Mouse (Mus musculus) liver, embryonic 14.5 days (tissue): ENCODE measurements around the gene Wnt7b. TPM values are rescaled to one million over a fixed set of nuclear protein-coding genes. Genes with fewer than 3 reads are reported as not detected.

Experiments used
- ATAC-seq: fragments of 200-750 bp; cut with Nextera tagmentation; 2 replicates; pipeline ENCODE4 v1.8.0; 2017; ENCODE audit warnings: moderate number of reproducible peaks, mild to moderate bottlenecking, moderate library complexity; ENCODE audit not compliant: insufficient read depth
- DNase-seq, 3 experiments: peaks; one replicate each; pipeline ENCODE4 v3.0.0-alpha.2; 2012 to 2013; ENCODE audit warnings: low read depth in 3 of 3, low spot score in 3 of 3
- H3K27ac ChIP-seq: fragments of 300-500 bp; sonication (generic); 2 replicates; pipeline ENCODE4 v1.5.1; 2014; ENCODE audit warnings: moderate library complexity, mild to moderate bottlenecking, control low read depth, inconsistent platforms
- H3K27me3 ChIP-seq: fragments of 300-500 bp; sonication (generic); 2 replicates; pipeline ENCODE4 v1.6.1; 2014; ENCODE audit warnings: mild to moderate bottlenecking, low read length, moderate library complexity; ENCODE audit not compliant: control insufficient read depth, insufficient read depth
- H3K36me3 ChIP-seq: fragments of 300-500 bp; sonication (generic); replicated peaks from 2 replicates; pipeline ENCODE4 v1.6.1; 2014; ENCODE audit warnings: low read depth; ENCODE audit not compliant: control insufficient read depth, insufficient read depth
- H3K4me1 ChIP-seq, 2 experiments: fragments of 200-500 bp in 1 of 2; fragments of 300-500 bp in 1 of 2; sonication (generic) in 1 of 2; replicated peaks; 2 replicates each; pipeline ENCODE4 v1.6.1; 2012 to 2014; ENCODE audit warnings: antibody characterized with exemption in 1 of 2, inconsistent platforms in 1 of 2, low read length in 1 of 2; ENCODE audit not compliant: control insufficient read depth in 2 of 2, insufficient read depth in 2 of 2
- H3K4me2 ChIP-seq: fragments of 300-500 bp; sonication (generic); 2 replicates; pipeline ENCODE4 v1.6.1; 2014; ENCODE audit warnings: low read depth, mild to moderate bottlenecking, control low read depth, moderate library complexity
- H3K4me3 ChIP-seq, 2 experiments: fragments of 200-500 bp in 1 of 2; fragments of 300-500 bp in 1 of 2; sonication (generic) in 1 of 2; 2 replicates each; pipeline ENCODE4 v1.5.1; 2012 to 2014; ENCODE audit warnings: low read depth in 2 of 2, low read length in 2 of 2, mild to moderate bottlenecking in 2 of 2, control low read depth in 1 of 2, inconsistent platforms in 1 of 2, moderate library complexity in 1 of 2; ENCODE audit not compliant: insufficient read depth in 1 of 2
- H3K9ac ChIP-seq: fragments of 300-500 bp; sonication (generic); replicated peaks from 2 replicates; pipeline ENCODE4 v1.6.1; 2014; ENCODE audit warnings: mild to moderate bottlenecking, control low read depth, moderate library complexity
- H3K9me3 ChIP-seq: fragments of 300-500 bp; sonication (generic); 2 replicates; pipeline ENCODE4 v1.6.1; 2016; ENCODE audit warnings: low read length, mixed read lengths; ENCODE audit not compliant: control insufficient read depth
- CTCF ChIP-seq: IDR thresholded peaks from 2 replicates; pipeline ENCODE4 v1.5.1; 2016; ENCODE audit warnings: antibody characterized with exemption, low read depth, control low read depth
- EP300 ChIP-seq: IDR thresholded peaks from 2 replicates; pipeline ENCODE4 v1.6.1; 2016; ENCODE audit warnings: antibody characterized with exemption, low read depth
- WGBS: fragments of 180-500 bp; shearing (Covaris S2); extraction: QIAGEN DNeasy Blood & Tissue Kit; methylation state at CpG from one replicate; pipeline ENCODE4 v1.1.7; 2014; ENCODE audit not compliant: insufficient replicate concordance; 5-methylcytosine and 5-hydroxymethylcytosine counted together
- polyA plus RNA-seq, 2 experiments: library from polyadenylated mRNA; depleted of rRNA in 1 of 2; stranded (reverse) in 1 of 2; unstranded in 1 of 2; fragments of >200 nt; fragmentation: Nextera tagmentation in 1 of 2; extraction: Ambion mirVana in 1 of 2; gene quantifications; 2 replicates each; pipeline versions ENCODE4 v1.2.1 to v1.2.3; 2012 to 2014

Gene Wnt7b
- polyA plus RNA-seq, 2 experiments = 0.03 to 0.08 TPM

DNA sequence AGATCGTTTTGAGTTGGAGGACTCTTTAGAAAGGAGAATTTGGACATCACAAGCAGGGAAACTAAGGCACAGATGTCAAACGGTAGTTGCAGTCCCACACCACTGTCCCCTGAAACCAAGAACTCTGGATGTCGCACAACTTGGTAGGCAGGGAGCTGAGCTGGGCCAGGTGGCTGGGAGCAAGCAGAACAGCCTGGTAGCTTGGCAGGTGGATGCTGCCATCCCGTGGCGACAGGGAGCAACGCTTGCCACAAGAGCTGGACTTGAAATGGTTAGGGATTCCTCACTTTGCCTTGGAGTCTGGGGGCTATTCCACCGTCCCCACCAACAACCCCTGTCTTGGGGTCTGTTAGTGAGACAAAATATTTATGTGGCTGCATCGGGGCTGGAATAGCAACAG, 751 bp upstream of the Wnt7b start:
- under 1% methylated on average over 8 of the region's 8 CpGs for WGBS
- no peaks in the 10 kb centered on the region for H3K36me3 ChIP-seq
- no peaks in the 10 kb centered on the region for H3K9me3 ChIP-seq
- DNase-seq = peak in 2 of 3 experiments; percentile 11 to 14
- no peak overlapping the region for H3K9ac ChIP-seq
- peaks cover 54% of the 10 kb centered on the region for H3K27me3 ChIP-seq
- H3K4me3 ChIP-seq = no peak overlapping the region
- no peak overlapping the region for H3K27ac ChIP-seq
- no peak for TF ChIP-seq EP300
- TF ChIP-seq CTCF = peak; percentile 85
- ATAC-seq = no peak
- H3K4me1 ChIP-seq = no peaks in the 10 kb centered on the region
- H3K4me2 ChIP-seq = no peak overlapping the region

DNA sequence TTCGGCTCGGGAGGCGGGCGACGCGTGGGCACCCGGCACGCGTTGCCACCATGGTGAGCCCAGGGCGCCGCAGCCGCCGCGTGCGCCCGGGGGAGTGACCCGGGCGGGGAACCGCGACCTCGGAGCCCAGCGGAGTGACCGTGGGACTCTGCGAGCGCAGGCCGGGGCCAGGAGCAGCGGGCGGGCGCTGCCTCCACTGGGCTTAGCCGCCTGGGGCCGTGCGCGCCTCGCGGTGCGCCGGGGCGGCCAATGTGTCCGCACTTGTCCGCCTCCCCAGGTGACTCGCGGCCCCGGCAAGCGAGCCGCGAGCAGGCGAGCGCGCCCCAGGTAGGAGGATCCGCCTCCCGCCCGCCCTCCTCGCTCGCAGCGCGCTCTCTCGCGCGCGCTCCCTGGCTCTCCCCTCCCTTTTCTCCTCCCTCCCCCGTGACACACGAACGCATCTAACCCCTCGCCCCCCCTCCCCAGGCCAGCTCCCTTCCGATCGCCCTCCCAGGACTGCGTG, 659 bp downstream of the Wnt7b start:
- DNase-seq = no peak
- H3K9me3 ChIP-seq = no peaks in the 10 kb centered on the region
- no peaks in the 10 kb centered on the region for H3K36me3 ChIP-seq
- peak overlapping the region; percentile 6 for H3K4me2 ChIP-seq
- no peaks in the 10 kb centered on the region for H3K4me1 ChIP-seq
- no peak overlapping the region for H3K27ac ChIP-seq
- ATAC-seq = no peak
- peaks cover 68% of the 10 kb centered on the region for H3K27me3 ChIP-seq
- TF ChIP-seq EP300 (no peak), CTCF (no peak)
- no peak overlapping the region for H3K4me3 ChIP-seq
- no peak overlapping the region for H3K9ac ChIP-seq
- 1% methylated on average over 61 of the region's 67 CpGs for WGBS

DNA sequence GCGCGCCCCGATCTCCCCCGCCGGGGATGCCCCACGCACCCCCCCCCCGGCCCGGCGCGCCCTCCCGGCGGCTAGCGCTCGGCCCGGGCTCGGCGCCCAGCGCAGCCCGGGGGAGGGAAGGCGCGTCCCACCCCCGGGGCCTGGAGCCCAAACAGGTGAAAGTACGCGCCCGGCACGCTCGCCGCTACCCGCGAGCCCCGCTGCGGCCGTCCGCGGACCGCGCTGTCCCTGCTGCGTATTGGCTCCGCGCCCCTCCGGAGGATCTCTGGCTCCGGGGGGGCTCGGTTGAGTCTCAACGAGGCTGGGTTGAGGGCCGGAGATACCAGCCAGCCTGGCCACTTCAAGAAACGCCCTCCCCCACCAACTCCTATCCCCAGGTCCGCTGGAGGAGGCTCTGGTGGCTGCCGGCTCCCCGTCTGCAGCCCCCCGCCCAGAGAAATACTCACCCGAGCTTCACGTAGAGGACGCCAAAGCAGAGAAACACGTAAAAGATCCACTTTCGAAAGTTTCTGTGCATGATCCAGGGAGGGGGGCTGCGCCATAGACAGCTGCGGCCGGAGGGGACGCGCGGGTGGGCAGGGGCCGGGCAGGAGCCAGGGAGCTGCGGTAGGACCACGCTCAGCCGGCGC, 1.2 kb downstream of the Wnt7b start:
- H3K27me3 ChIP-seq = peaks cover 74% of the 10 kb centered on the region
- peak overlapping the region in 1 of 2 experiments; percentile 34; a peak in 2 of 4 replicates for H3K4me3 ChIP-seq
- H3K9ac ChIP-seq = no peak overlapping the region
- DNase-seq (no peak), ATAC-seq (no peak)
- no peaks in the 10 kb centered on the region for H3K4me1 ChIP-seq
- no peak for TF ChIP-seq CTCF
- no peak for TF ChIP-seq EP300
- H3K36me3 ChIP-seq = no peaks in the 10 kb centered on the region
- H3K9me3 ChIP-seq = no peaks in the 10 kb centered on the region
- peak overlapping the region; percentile 6 for H3K4me2 ChIP-seq
- WGBS = 1% methylated on average over 55 of the region's 66 CpGs
- no peak overlapping the region for H3K27ac ChIP-seq

DNA sequence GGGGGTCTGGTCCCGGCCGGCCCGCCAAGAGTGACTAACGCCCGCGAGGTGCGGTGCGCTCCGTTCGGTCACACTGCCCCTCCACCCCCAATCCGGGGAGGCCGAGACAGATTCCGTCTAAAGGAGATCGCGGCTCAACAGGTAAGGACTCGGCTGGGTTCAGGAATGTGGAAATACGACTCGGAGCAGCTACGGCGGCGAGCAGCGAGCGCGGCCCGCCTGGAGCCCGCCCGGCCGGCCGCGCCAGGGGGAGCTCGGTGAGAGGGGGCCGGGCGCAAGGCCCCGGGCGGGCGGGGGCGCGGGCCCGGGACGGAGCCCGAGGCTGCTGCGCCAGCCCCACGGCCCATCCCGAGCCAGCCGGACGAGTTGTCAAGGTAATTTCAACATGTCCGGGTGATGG, 1.8 kb downstream of the Wnt7b start:
- Histone ChIP-seq H3K4me3 (peak overlapping the region in 1 of 2 experiments; percentile 34; a peak in 2 of 4 replicates), H3K9ac (no peak overlapping the region), H3K27ac (no peak overlapping the region), H3K4me2 (peak overlapping the region; percentile 6), H3K27me3 (peaks cover 80% of the 10 kb centered on the region), H3K4me1 (no peaks in the 10 kb centered on the region), H3K36me3 (no peaks in the 10 kb centered on the region), H3K9me3 (no peaks in the 10 kb centered on the region)
- WGBS = 2% methylated on average over 39 of the region's 47 CpGs
- DNase-seq = no peak
- no peak for ATAC-seq
- TF ChIP-seq EP300 (no peak), CTCF (no peak)

DNA sequence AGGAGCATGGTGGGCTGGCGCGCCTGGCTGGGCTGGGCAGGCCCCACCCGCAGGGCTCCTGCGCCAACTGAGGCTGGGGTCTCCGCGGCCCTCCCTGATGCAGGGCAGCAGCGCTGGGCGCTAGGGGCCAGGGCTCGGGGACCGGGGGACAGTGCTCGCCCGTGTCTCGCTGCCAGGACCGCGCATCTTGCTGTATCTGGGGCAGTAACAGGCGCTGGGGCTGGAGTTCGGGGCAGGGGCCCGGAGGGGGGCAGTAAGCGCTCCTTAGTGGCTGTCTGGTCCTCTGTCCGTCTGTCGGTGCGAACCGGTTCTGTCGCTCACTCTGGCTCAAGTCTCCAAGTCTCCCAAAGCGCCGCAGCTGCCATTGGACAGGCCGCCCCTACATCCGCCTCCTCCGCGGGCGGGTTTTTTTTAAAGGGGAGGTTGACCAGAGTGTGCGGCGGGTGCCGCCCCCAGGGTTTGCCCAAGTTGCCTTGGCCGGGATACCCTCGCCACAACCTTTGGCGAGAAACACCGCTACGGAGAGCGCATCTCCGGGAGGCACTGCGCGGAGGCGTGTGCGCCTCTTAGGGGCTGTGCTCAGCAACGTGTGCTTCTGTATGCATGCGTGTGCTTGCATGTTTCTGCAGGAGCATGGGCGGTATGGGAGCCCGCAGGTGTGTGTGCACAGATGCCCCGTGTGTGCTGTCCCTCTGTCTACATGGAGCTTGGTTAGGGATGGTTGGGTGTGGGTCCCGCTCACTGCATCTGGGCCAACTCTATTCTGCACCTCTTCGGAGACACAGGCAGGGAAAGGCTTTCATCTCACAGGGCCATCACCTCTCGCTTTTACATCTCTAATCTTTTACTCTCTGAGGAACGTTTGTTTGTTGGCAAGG, 4.5 kb downstream of the Wnt7b start:
- Histone ChIP-seq H3K9ac (no peak overlapping the region), H3K9me3 (no peaks in the 10 kb centered on the region), H3K4me3 (no peak overlapping the region), H3K27me3 (peaks cover 81% of the 10 kb centered on the region), H3K4me2 (no peak overlapping the region), H3K4me1 (no peaks in the 10 kb centered on the region), H3K36me3 (no peaks in the 10 kb centered on the region), H3K27ac (no peak overlapping the region)
- 3% methylated on average over 54 of the region's 54 CpGs for WGBS
- ATAC-seq (no peak), DNase-seq (no peak)
- TF ChIP-seq EP300 (no peak), CTCF (no peak)
